Mouse (Mus musculus): ENCODE results near the gene Cfap298. TPM values are rescaled to one million over a fixed set of nuclear protein-coding genes. Genes with fewer than 3 reads are reported as not detected.

Cfap298 gene
- polyA plus RNA-seq, 1 experiment, result 1.9 TPM

DNA sequence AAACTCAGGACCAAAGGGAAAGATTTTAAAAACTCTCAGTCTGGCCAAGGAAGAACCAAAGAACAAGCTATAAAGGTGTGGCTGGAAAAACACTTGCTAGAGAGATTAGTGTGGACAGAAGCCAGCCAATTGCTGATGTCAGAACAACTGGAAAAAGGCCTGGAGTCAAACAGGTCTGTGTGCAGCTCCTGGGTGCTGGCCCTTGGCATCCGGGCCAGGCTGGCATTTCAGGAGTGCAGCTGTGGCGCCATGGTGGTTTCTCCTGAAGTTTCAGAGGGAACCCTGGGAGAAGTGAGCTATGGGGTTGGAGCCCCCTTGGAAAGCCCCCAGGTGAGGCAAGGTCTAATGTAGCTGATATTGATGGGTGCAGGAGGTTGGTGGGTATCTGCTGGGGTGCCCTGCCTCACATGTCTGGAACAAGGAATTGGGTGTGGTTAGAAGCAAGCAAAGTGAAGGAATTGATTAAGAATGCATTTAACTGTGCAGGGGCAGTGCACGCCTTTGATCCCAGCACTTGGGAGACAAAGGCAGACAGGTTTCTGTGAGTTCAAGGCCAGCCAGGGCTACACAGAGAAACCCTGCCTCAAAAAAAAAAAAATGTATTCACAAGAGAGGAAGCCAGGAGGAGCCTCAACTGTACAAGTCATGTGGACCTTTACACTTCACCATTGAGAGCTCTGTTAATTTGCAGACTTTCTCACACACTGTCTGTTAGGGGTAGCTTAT lies 56.6 kb downstream of the Cfap298 start:
- Histone ChIP-seq H3K36me3 (ENCODE audit: control insufficient read depth) (no peaks in the 10 kb centered on the region), H3K9me3 (ENCODE audit: control insufficient read depth, low read length) (no peaks in the 10 kb centered on the region), H3K4me3 (replicated peaks) (no peak overlapping the region), H3K4me1 (ENCODE audit: control insufficient read depth) (no peaks in the 10 kb centered on the region), H3K27me3 (ENCODE audit: control insufficient read depth) (no peaks in the 10 kb centered on the region; the same call in 1 of the 2 replicates)
- TF ChIP-seq TAL1 (IDR thresholded peaks at IDR 0.05; ENCODE audit: low read length) (no peak), GATA1 (IDR thresholded peaks at IDR 0.05; ENCODE audit: low read length) (no peak)

Other genes starting within 250 kb of the Cfap298 start
- 1.5 and 1.6 TPM in 2 replicates for gene Mis18a, start 207.7 kb downstream of the Cfap298 start, polyA plus RNA-seq (2012)
- gene Mrap, start 196.9 kb downstream of the Cfap298 start, polyA plus RNA-seq (2012), result 11.4 and 11.5 TPM in 2 replicates
- gene Urb1, start 124.7 kb downstream of the Cfap298 start, polyA plus RNA-seq (2012), result 0.09 and 0.12 TPM in 2 replicates
- 0.30 and 0.55 TPM in 2 replicates for gene Eva1c, start 108.4 kb downstream of the Cfap298 start, polyA plus RNA-seq (2012)
- gene Synj1, start 76.2 kb upstream of the Cfap298 start, polyA plus RNA-seq (2012), result 8.1 and 8.8 TPM in 2 replicates
- 1.5 and 2.1 TPM in 2 replicates for gene Paxbp1, start 109.4 kb upstream of the Cfap298 start, polyA plus RNA-seq (2012)
- gene 4932438H23Rik, start 160.0 kb upstream of the Cfap298 start, polyA plus RNA-seq (2012), result not detected in 2 replicates

Measured in erythroblast, embryonic 14.5 days (primary cell).